Mouse (Mus musculus): ENCODE measurements around the gene Actrt3. TPM values are rescaled to one million over a fixed set of nuclear protein-coding genes. Genes with fewer than 3 reads are reported as not detected.

The Actrt3 gene
- total RNA-seq (2021), result not detected

GRCm38 (mm10) chr3:30599711-30600545, at the start of gene Actrt3:
Gene Actrt3, minus strand, starts transcription at chr3:30599939.
- peak; percentile 18 to 25 for DNase-seq
- intact Hi-C loops (cut with DNase I), result loop anchor here (2.0 to 10.0 kb wide), 4 partner anchors 193 to 455 kb away; partner anchors contain the start of genes Prkci and Sec62

- no peak for DNase-seq
- intact Hi-C loops (cut with DNase I), result no loop called here
Measured at GRCm38 (mm10) chr3:30648466-30648865, 48.7 kb upstream of the Actrt3 start.

GRCm38 (mm10) chr3:30647440-30648090, 47.8 kb upstream of the Actrt3 start, which contains the start of gene Lrrc34:
Gene Lrrc34, minus strand, starts transcription at chr3:30647869.
- DNase-seq, result peak; percentile 30 to 45
- intact Hi-C loops (cut with DNase I), result no loop called here

- intact Hi-C loops (cut with DNase I), result no loop called here
- no peak for DNase-seq
Measured at GRCm38 (mm10) chr3:30646761-30647160, 47.0 kb upstream of the Actrt3 start.

- no peak for DNase-seq
- intact Hi-C loops (cut with DNase I), result no loop called here
Measured at GRCm38 (mm10) chr3:30644207-30644606, 44.5 kb upstream of the Actrt3 start, which contains the start of gene Lrriq4. Gene Lrriq4, plus strand, starts transcription at chr3:30644507.

GRCm38 (mm10) chr3:30635629-30636028, 35.9 kb upstream of the Actrt3 start:
- DNase-seq, result no peak
- intact Hi-C loops (cut with DNase I), result no loop called here

- intact Hi-C loops (cut with DNase I), result no loop called here
- no peak for DNase-seq
Measured at GRCm38 (mm10) chr3:30633681-30634080, 33.9 kb upstream of the Actrt3 start.

- DNase-seq, result no peak
- intact Hi-C loops (cut with DNase I), result no loop called here
Measured at GRCm38 (mm10) chr3:30620132-30620531, 20.4 kb upstream of the Actrt3 start.

GRCm38 (mm10) chr3:30610930-30611329, 11.2 kb upstream of the Actrt3 start:
- intact Hi-C loops (cut with DNase I), result no loop called here
- DNase-seq, result no peak

- intact Hi-C loops (cut with DNase I), result no loop called here
- no peak for DNase-seq
Measured at GRCm38 (mm10) chr3:30608999-30609398, 9.3 kb upstream of the Actrt3 start.

GRCm38 (mm10) chr3:30603256-30603655, 3.5 kb upstream of the Actrt3 start:
- intact Hi-C loops (cut with DNase I), result loop anchor here (5.0 kb wide), 2 partner anchors 209 to 394 kb away; partner anchors contain the start of gene Prkci
- no peak for DNase-seq

- intact Hi-C loops (cut with DNase I), result loop anchor here (5.0 kb wide), 2 partner anchors 210 to 395 kb away; partner anchors contain the start of gene Prkci
Measured at GRCm38 (mm10) chr3:30602740-30603098, 3.0 kb upstream of the Actrt3 start.

GRCm38 (mm10) chr3:30602065-30602739, 2.5 kb upstream of the Actrt3 start, which contains the start of gene Mynn:
Gene Mynn, plus strand, starts transcription at chr3:30602065.
- intact Hi-C loops (cut with DNase I), result loop anchor here (5.0 kb wide), 2 partner anchors 210 to 395 kb away; partner anchors contain the start of gene Prkci
- DNase-seq, result peak; percentile 99

More at GRCm38 (mm10) chr3:30602740-30603098, 3.0 kb upstream of the Actrt3 start:
- DNase-seq, result no peak

GRCm38 (mm10) chr3:30601610-30602064, 1.9 kb upstream of the Actrt3 start:
- DNase-seq, result no peak
- intact Hi-C loops (cut with DNase I), result loop anchor here (2.0 to 5.0 kb wide), 3 partner anchors 191 to 396 kb away; partner anchors contain the start of genes Prkci and Sec62

- DNase-seq, result peak; percentile 90 to 92
- intact Hi-C loops (cut with DNase I), result loop anchor here (2.0 to 5.0 kb wide), 3 partner anchors 192 to 396 kb away; partner anchors contain the start of genes Prkci and Sec62
Measured at GRCm38 (mm10) chr3:30601175-30601574, 1.4 kb upstream of the Actrt3 start.

GRCm38 (mm10) chr3:30600717-30601116, 978 bp upstream of the Actrt3 start:
- peak; percentile 48 for DNase-seq
- intact Hi-C loops (cut with DNase I), result loop anchor here (2.0 to 5.0 kb wide), 3 partner anchors 192 to 397 kb away; partner anchors contain the start of genes Prkci and Sec62

GRCm38 (mm10) chr3:30597271-30597670, 2.5 kb downstream of the Actrt3 start:
- intact Hi-C loops (cut with DNase I), result loop anchor here (10.0 kb wide), 1 partner anchor 458 kb away; no protein-coding TSS in a partner anchor
- no peak for DNase-seq

- peak; percentile 49 to 57 for DNase-seq
- intact Hi-C loops (cut with DNase I), result loop anchor here (10.0 kb wide), 1 partner anchor 460 kb away; no protein-coding TSS in a partner anchor
Measured at GRCm38 (mm10) chr3:30595111-30595832, 4.5 kb downstream of the Actrt3 start.

- intact Hi-C loops (cut with DNase I), result loop anchor here (2.0 to 10.0 kb wide), 4 partner anchors 103 to 543 kb away; partner anchors contain the start of gene Lrrc31
- DNase-seq, result no peak
Measured at GRCm38 (mm10) chr3:30593719-30594485, 5.8 kb downstream of the Actrt3 start.
